Mouse (Mus musculus) limb, embryonic 14.5 days (tissue): ENCODE measurements around the gene Ucp3. TPM values are rescaled to one million over a fixed set of nuclear protein-coding genes. Genes with fewer than 3 reads are reported as not detected.

Experiments
- ATAC-seq: fragments of 200-750 bp; cut with Nextera tagmentation; 2 replicates; pipeline ENCODE4 v1.8.0; 2017; ENCODE audit warnings: low read depth, moderate number of reproducible peaks, moderate TSS enrichment; ENCODE audit not compliant: low FRiP score
- DNase-seq: peaks from one replicate; pipeline ENCODE4 v3.0.0-alpha.2; 2015; ENCODE audit warnings: low spot score
- H3K27ac ChIP-seq: fragments of 300-500 bp; sonication (generic); replicated peaks from 2 replicates; pipeline ENCODE4 v1.5.1; 2014; ENCODE audit warnings: low read depth, mild to moderate bottlenecking, low read length, moderate library complexity, mixed read lengths
- H3K27me3 ChIP-seq: fragments of 300-500 bp; sonication (generic); 2 replicates; pipeline ENCODE4 v1.6.1; 2014; ENCODE audit warnings: low read length, mixed read lengths; ENCODE audit not compliant: control insufficient read depth, insufficient read depth
- H3K36me3 ChIP-seq: fragments of 300-500 bp; sonication (generic); 2 replicates; pipeline ENCODE4 v1.6.1; 2014; ENCODE audit warnings: mild to moderate bottlenecking, low read length, moderate library complexity, mixed read lengths; ENCODE audit not compliant: control insufficient read depth, insufficient read depth
- H3K4me1 ChIP-seq: fragments of 300-500 bp; sonication (generic); 2 replicates; pipeline ENCODE4 v1.6.1; 2014; ENCODE audit warnings: antibody characterized with exemption, low read length, mixed read lengths; ENCODE audit not compliant: control insufficient read depth, insufficient read depth
- H3K4me2 ChIP-seq: fragments of 300-500 bp; sonication (generic); replicated peaks from 2 replicates; pipeline ENCODE4 v1.6.1; 2014; ENCODE audit warnings: low read depth, mild to moderate bottlenecking, low read length, moderate library complexity; ENCODE audit not compliant: severe bottlenecking
- H3K4me3 ChIP-seq: fragments of 300-500 bp; sonication (generic); replicated peaks from 2 replicates; pipeline ENCODE4 v1.5.1; 2014; ENCODE audit warnings: low read length
- H3K9ac ChIP-seq: fragments of 300-500 bp; sonication (generic); 2 replicates; pipeline ENCODE4 v1.6.1; 2014; ENCODE audit warnings: mild to moderate bottlenecking, low read depth, low read length, moderate library complexity; ENCODE audit not compliant: severe bottlenecking
- H3K9me3 ChIP-seq: fragments of 300-500 bp; sonication (generic); 2 replicates; pipeline ENCODE4 v1.6.1; 2016; ENCODE audit warnings: low read length; ENCODE audit not compliant: control insufficient read depth
- POLR2A ChIP-seq: fragments of 200-500 bp; IDR thresholded peaks from 2 replicates; pipeline ENCODE4 v1.8.0; 2012; ENCODE audit warnings: inconsistent platforms, mild to moderate bottlenecking, moderate library complexity, borderline replicate concordance; ENCODE audit not compliant: insufficient read depth, insufficient read length; ENCODE audit errors: extremely low read depth
- WGBS: fragments of 180-500 bp; shearing (Covaris S2); extraction: QIAGEN DNeasy Blood & Tissue Kit; methylation state at CpG from one replicate; pipeline ENCODE4 v1.1.7; 2014; 5-methylcytosine and 5-hydroxymethylcytosine counted together
- polyA plus RNA-seq, 2 experiments: library from polyadenylated mRNA; depleted of rRNA in 1 of 2; stranded (reverse) in 1 of 2; unstranded in 1 of 2; fragments of >200 nt; fragmentation: Nextera tagmentation in 1 of 2; extraction: Ambion mirVana in 1 of 2; gene quantifications; 2 replicates each; pipeline versions ENCODE4 v1.2.1 to v1.2.3; 2012 to 2014

Gene Ucp3
- polyA plus RNA-seq, 2 experiments, result 0.07 to 0.10 TPM

DNA sequence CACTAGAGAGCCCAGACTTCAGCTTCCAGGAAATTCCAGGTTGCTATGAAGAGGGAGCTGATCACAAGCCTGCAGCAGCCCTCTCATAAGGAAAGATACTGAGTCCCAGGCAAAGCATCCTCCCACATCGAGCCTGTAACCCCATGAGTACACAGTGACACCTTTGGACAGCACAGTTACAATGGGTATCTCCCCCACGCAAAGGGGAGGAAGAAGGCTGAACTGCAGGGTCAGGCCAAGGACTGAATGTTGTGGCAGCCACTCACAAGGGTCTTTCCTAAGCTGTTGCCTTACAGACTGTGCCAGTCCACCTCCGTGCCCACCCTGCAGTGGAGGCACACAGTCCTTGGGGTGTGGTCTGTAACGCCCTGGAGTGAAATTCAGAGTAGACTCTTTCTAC, 33.7 kb downstream of the Ucp3 start:
- H3K27ac ChIP-seq, result no peak overlapping the region
- no peak overlapping the region for H3K4me3 ChIP-seq
- H3K9ac ChIP-seq, result no peak overlapping the region
- no peaks in the 10 kb centered on the region for H3K4me1 ChIP-seq
- ATAC-seq (no peak), DNase-seq (no peak)
- TF ChIP-seq POLR2A, result no peak
- no peaks in the 10 kb centered on the region for H3K36me3 ChIP-seq
- H3K27me3 ChIP-seq, result no peaks in the 10 kb centered on the region
- 65% methylated on average over 4 of the region's 4 CpGs for WGBS
- H3K4me2 ChIP-seq, result no peak overlapping the region
- H3K9me3 ChIP-seq, result no peaks in the 10 kb centered on the region

DNA sequence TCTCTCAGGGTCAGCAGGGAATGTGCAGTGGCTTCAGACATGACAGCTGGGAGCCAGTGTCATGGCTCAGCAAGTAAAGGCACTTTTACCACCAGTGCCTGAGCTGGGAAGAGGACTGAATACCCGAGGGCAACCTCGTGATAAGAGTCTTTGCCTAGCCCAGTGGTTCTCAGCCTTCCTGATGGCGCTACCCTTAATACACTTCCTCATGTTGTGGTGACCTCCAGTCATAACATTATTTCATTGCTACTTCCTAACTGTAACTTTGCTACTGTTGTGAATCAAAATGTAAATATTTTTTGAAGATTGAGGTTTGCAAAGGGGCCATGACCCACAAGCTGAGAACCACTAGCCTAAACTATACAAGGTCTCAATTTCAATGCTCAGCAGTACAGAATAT, 35.9 kb downstream of the Ucp3 start:
- Histone ChIP-seq H3K9me3 (no peaks in the 10 kb centered on the region), H3K4me3 (no peak overlapping the region), H3K4me1 (no peaks in the 10 kb centered on the region), H3K4me2 (no peak overlapping the region), H3K36me3 (no peaks in the 10 kb centered on the region), H3K9ac (no peak overlapping the region), H3K27ac (no peak overlapping the region), H3K27me3 (no peaks in the 10 kb centered on the region)
- no peak for TF ChIP-seq POLR2A
- 42% methylated on average over 3 of the region's 3 CpGs for whole genome bisulfite sequencing
- ATAC-seq, result no peak
- no peak for DNase-seq

DNA sequence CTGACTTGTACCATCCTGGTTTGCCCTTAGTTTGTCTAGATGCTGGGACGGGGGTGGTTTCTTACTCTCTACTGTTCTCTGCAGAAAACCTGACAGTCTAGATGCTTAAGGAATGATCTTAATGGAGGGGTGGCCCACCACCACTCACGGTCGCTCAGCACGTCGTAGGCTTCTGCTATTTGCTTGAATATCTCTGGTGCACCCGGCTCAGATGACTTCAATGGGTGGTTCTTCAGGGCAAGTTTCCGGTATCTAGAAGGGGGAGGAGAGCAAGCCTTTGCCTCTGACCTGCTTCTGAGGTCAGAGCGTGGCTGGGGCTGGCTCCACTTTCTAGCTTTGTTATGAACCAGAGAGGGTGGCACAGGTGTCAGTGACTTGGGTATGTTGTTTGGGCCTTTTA, 38.8 kb downstream of the Ucp3 start:
- Histone ChIP-seq H3K27ac (no peak overlapping the region), H3K27me3 (no peaks in the 10 kb centered on the region), H3K9ac (no peak overlapping the region), H3K36me3 (no peaks in the 10 kb centered on the region), H3K4me1 (no peaks in the 10 kb centered on the region), H3K9me3 (no peaks in the 10 kb centered on the region), H3K4me3 (no peak overlapping the region), H3K4me2 (no peak overlapping the region)
- ATAC-seq (no peak), DNase-seq (no peak)
- no peak for TF ChIP-seq POLR2A
- 68% methylated on average over 8 of the region's 8 CpGs for WGBS

DNA sequence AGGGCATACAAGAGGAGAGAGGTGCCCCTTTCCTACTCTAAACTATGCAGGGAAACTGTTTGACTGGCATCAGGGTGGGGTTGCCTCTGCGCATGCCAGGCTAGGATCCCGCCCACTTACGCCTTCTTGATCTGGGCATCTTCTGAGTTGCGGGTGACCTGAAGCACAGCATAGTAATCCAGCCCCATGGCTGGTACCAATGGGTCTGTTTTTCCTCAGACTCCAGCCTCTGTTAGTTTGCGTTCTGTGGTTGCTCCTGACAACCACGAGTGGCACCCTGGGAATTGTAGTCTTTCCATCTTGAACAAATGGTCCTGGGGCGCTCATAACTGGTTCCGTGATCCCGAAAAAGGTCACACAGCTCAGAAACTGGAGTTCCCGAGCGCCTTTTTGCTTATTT, 41.8 kb downstream of the Ucp3 start, which contains the start of gene Dnajb13:
TSS of gene Dnajb13 (minus strand) at position 388 of the 400 bp plus-strand sequence.
- no peak within 1 kb of the TSS for H3K4me2 ChIP-seq
- 49% methylated on average over 11 of the region's 11 CpGs for WGBS

DNA sequence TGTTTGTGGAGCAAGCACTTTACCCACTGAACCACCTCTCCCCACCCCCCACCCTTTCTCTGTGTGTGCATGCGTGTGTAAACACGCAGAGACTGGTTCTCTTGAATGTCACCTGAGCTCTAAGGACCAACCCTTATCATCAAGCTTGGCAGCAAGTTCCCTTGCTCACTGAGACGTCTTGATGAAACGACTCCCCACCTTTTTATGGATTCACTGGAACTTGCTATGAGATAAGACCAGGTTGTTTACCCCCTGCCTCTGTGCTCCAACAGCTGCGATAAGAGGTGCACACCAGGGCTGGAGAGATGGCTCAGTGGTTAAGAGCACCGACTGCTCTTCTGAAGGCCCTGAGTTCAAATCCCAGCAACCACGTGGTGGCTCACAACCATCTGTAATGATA, 47.4 kb downstream of the Ucp3 start:
- H3K9me3 ChIP-seq, result no peaks in the 10 kb centered on the region

More for the DNA sequence above, 41.8 kb downstream of the Ucp3 start, which contains the start of gene Dnajb13:
- no peak for TF ChIP-seq POLR2A
- Histone ChIP-seq H3K27me3 (no peaks in the 10 kb centered on the region), H3K9me3 (no peaks in the 10 kb centered on the region), H3K4me3 (no peak within 1 kb of the TSS), H3K27ac (no peak within 1 kb of the TSS), H3K36me3 (no peaks in the 10 kb centered on the region), H3K4me1 (no peaks in the 10 kb centered on the region), H3K9ac (no peak within 1 kb of the TSS)
- DNase-seq, result no peak
- ATAC-seq, result no peak

More for the DNA sequence above, 47.4 kb downstream of the Ucp3 start:
- no peaks in the 10 kb centered on the region for H3K36me3 ChIP-seq
- ATAC-seq (no peak), DNase-seq (no peak)
- TF ChIP-seq POLR2A, result no peak
- no peaks in the 10 kb centered on the region for H3K27me3 ChIP-seq
- no peak overlapping the region for H3K27ac ChIP-seq
- WGBS, result 65% methylated on average over 7 of the region's 7 CpGs
- no peak overlapping the region for H3K4me2 ChIP-seq
- H3K4me1 ChIP-seq, result no peaks in the 10 kb centered on the region
- no peak overlapping the region for H3K4me3 ChIP-seq
- H3K9ac ChIP-seq, result no peak overlapping the region
